Mouse (Mus musculus) common myeloid progenitor, adult 5-6 weeks (primary cell): ENCODE data around the gene Slc26a11. TPM values are rescaled to one million over a fixed set of nuclear protein-coding genes. Genes with fewer than 3 reads are reported as not detected.
"Not testable (repeated sequence)": the region's sequence is repeated elsewhere in the genome, so short reads cannot be mapped to it uniquely, and the experiment has no call there.

ENCODE experiments used
- ATAC-seq: replicated peaks from 2 replicates; pipeline ENCODE4 v1.8.0; 2016; ENCODE audit warnings: low read depth, mild to moderate bottlenecking, moderate TSS enrichment, inconsistent platforms; ENCODE audit not compliant: poor library complexity, severe bottlenecking
- total RNA-seq: library from RNA; stranded (forward); fragments of 200-1000, 187-1606 nt; gene quantifications from 2 replicates; pipeline ENCODE4 v1.2.3, GENCODE M21; 2017

Gene Slc26a11
- total RNA-seq, 1 experiment from 2014 or later, result 1.4 TPM

DNA sequence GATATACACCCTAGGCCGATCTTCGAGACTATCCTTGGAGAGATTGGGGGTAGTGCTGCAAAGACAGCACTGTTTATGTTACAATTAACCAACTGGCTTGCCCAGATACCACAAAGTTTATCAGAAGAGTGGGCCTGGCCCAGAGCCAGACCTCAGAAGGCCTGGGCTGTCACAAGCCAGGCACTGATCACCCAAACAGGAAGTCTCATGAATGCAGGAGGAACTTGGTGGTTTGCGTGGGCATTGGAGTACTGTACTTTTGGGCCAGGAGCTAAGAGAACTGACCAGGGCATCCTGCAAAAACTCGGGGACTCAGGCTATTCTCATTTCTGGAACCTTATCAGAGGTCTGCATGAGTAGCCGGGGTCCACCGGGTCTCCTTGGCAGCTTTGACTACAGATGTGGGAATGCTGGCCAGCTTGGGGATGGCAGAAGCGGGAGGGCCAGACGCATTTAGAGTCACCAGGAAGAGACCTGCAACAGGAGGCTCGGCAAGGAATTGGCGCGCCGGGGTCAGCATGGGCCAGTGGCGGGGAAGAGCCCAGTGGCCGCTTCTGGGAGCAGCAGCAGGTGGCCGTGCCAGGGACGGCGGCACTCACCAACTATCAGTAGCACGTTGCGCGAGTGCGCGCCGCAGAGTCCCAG lies 437 bp upstream of the Slc26a11 start:
- ATAC-seq, result peak; percentile 79

DNA sequence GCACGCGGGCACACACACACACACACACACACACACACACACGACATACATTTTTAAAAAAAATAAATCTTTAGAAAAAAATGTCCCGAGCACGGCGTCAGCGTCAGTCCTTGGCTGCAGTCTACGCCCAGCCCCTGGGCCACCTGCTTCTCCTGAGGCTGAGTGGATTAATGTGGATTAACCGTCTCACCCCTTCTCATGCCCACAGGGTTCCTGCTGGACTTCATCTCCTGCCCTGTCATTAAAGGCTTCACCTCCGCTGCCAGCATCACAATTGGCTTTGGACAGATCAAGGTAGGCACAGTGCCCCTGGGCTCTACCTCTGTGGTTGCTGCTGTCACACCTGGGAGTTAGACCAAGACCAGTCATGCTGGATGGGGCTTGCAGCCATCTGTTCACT lies 3.7 kb downstream of the Slc26a11 start:
- ATAC-seq, result no peak

DNA sequence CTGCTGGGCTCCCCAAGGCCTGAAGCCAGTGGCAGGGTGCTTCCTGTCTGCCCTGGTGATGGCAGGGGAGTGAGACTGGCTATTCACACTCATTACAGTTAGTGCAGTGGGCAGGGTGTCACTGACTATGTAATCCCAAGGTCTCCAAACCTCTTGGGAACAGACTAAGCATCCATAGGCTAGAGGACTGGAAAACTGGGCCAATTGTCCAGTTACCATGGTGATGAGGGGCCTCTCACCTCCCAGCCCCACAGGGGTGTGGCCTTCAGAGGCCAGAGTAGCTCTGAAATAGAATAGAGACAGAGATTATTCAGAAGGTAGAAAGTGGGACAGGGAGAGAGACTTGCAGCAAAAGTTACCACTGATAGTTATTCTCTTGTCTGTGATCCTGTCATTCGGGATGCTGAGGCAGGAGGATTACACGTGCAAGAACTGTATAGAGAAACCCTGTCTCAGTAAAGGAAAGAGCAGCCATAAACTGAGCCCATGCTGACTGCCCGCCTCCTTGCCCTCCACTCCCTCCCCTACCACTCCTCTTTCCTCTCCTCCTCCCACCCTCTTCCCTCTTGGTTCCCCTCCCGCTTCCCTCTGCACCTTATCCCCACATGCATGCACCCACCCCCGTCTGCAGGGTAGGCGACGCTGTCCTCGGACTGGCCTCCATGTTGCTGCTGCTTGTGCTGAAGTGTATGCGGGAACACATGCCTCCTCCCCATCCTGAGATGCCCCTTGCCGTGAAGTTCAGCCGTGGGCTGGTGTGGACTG lies 7.6 kb downstream of the Slc26a11 start:
- peak; percentile 31 for ATAC-seq

DNA sequence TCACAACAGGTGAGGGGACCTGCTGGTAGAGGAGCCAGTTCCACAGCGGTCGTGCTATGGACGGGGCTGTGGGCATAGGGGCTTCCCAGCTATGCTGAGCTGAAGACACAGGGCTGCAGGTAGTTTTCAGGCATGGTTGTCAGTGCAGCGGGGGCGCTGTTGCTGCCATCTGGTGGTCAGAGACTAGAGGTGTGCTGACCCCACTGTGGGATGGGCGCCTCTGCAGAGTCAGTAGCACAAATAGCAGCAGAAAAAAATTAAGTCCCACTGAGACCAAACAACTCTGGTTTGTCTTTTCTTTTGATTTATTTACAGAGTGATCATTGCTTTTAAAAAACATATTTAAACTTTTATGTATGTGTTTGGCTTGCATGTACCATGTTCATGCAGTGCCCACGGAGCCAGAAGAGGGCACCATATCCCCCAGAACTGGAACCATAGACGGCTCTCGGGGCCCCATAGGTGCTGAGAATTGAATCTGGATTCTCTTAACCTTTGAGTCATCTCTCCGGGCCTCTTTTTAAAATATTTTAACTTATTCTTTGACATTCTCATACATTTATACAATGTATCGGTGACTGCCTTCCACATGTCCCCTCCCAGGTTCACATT lies 8.3 kb downstream of the Slc26a11 start:
- ATAC-seq, result peak; percentile 97

DNA sequence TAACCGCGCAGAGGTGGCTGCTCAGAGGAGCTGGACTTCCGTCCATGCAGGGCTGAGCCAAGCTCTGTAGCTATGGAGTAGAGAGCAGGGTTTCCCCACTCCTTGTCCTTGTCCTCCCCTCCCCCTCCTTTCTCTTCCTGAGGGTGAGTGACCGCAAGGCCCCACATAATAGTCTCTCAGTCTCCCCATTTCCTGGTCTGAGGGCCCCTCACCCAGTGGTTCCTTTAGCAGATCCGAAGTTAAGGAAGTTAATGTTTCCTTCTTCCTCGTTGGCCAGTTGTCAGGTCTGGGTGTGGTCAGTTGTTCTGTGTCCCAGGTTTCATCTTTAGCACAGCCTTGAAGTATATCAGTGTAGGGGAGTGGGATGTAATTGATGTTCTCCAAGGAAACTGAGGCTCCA lies 20.1 kb downstream of the Slc26a11 start:
- ATAC-seq, result peak; percentile 51

DNA sequence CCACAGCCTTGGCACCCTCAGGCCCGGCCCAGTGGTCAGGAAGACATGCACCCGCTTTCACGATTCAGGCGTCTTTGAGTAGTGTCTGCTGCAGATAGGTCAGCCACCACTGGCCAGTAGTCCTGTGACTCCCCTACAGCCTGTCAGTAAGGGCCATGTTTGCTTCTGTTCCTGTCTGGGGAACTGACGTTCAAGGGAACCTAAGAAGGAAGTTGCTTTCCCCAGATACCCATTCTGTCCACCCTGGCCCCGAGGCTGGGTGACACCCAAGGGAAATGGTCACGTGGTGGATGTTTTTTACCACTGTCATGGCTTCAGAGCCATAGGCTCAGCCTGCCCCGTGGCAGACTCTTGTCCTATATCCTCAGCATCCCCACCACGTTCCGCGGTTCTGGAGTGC lies 22.0 kb downstream of the Slc26a11 start:
- ATAC-seq, result peak; percentile 30; the same call in 1 of the 2 replicates

DNA sequence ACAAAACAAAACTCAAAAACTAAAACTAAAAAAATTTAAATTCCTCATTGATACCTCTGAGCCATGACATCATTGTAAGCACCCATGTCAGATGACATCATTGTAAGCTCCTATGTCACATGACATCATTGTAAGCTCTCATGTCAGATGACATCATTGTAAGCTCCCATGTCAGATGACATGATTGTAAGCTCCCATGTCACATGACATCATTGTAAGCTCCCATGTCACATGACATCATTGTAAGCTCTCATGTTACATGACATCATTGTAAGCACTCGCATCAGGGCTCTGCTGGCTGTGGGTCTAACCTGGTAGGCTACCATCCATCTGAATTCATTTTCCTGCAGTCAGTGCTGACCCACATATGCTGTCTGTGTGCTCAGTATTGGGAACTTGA lies 23.2 kb downstream of the Slc26a11 start:
- no peak for ATAC-seq

DNA sequence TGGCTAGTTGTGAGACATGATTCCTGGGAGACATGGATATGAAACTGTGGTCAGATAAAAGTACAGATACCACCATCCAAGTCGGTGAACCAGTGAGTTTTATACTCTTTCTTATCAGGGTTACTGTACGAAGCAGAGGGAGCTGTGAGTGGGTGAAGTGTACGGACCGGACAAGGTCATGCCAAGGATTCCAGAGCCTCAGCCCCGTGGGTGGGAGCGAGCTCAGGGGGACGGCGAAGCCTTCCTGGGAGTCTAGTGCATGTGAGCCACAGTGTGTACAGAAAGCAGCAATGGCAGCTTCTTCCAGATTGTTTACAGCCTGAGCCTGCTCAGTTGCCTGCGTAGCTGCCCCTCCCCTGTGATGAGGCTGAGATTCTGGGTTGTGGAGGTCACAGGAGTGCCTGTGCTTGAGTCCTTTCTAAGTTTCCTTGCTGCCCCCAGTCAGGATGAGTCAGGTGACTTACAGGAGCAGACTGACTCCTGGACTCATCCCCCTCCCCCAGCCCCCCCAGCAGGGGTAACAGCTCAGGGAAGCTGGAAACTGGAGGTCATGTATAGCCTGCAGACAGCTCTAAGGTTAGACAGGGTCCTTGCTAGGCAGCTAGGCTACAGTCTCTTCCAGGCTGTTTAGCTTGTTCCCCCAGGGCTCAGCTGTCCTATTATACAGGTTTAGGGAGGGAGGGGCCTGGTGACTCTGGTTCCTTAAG lies 26.4 kb downstream of the Slc26a11 start:
- ATAC-seq, result no peak

DNA sequence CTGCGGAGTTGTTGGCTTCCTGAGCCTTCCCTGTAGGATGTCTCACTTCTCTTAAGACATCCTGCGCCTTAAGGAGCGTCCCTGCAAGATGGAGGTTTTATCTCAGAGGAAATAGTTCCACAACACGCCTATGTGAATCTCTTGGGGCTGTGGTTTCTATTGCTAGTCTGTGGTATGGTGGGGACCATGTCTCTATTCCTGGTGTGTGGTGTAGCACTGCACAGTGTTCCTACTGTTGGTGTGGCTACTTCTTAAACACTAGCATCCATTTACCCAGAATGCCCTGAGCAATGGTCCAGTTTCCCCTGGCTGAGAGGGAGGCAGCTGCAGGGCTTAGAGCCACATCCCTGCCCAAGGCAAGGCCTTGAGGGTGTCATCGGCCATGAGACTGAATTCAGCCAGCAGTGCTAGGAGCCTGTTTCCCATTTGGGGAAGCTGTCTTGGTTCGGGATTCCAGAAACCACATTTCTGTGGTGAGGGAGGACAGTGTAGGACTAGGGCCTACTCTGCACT lies 27.0 kb downstream of the Slc26a11 start:
- ATAC-seq, result peak; percentile 57

DNA sequence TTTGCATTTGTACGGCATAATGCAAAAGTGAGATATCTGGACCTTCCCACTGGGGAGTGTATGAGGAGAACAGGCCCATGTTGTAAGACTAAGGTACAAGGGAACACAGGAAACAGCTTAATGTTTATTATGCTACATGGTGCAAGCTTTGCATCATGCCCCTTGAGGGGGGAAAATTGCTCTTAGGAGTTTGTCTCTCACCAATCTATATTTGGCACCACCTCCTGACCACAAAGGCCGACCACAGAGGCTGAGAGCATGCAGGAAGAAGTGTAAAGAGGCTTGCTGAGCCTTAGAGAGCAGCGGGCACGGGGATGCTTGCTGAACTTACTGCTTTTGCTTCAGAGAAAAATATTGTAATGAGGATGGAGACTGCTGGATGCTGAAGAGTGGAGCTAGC lies 29.5 kb downstream of the Slc26a11 start:
- peak; percentile 75 for ATAC-seq

DNA sequence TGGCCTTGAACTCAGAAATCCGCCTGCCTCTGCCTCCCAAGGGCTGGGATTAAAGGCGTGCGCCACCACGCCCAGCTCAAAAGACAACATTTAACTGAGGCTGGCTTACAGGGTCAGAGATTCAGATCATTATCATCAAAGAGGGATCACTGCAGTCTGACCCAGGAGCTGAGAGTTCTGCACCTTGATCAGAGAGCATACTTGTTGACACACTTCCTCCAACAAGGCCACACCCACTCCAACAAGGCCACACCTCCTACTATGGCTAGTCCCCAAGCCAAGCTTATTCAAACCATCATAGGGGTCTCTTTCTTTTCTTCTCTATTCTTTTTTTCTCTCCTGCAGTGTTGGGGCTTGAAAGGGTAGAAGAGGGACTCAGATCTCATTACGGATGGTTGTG lies 30.9 kb downstream of the Slc26a11 start:
- ATAC-seq, result no peak

DNA sequence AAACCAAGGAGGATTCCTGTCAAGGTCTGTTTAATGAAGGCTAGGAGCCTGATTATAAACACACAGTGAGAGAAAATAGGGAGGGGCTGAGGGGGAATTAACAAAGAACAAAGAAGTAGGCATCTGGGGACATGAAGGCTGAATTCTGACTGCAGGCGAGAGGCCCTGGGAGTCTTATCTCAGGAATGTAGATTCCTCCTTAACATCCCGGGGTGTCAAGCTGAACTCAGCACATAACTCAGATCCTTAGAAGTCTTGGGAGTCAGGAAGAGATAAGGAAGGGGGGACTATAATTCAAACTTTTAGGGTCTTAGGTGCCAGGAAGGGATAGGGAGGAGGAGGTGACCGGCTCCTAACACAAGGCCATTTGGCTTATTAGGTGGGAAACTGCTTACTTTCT lies 31.9 kb downstream of the Slc26a11 start:
- not testable (repeated sequence) for ATAC-seq

DNA sequence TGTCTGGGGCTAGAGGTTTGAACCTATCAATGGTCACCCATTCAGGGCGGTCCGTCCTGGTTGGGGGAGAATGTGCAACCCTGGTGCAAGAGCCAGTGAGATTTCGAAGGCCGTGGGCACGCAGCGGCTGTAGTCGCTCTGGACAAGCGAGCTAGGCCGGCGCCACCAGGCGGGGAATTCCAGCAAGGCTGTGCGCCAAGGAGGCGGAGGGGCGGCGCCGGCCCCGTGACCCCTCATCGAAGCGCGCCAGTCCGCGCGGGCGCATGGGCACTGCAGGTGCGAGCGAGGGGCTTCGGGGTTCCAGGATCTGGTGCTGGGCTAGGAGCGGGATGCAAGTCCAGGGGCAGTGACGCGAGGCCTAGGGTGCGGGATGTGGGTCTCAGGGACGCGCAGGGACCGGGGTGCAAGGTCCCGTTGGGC lies 34.5 kb downstream of the Slc26a11 start:
- 0 out of 2 replicates have a peak, but pooled peaks have one; percentile 1 for ATAC-seq

DNA sequence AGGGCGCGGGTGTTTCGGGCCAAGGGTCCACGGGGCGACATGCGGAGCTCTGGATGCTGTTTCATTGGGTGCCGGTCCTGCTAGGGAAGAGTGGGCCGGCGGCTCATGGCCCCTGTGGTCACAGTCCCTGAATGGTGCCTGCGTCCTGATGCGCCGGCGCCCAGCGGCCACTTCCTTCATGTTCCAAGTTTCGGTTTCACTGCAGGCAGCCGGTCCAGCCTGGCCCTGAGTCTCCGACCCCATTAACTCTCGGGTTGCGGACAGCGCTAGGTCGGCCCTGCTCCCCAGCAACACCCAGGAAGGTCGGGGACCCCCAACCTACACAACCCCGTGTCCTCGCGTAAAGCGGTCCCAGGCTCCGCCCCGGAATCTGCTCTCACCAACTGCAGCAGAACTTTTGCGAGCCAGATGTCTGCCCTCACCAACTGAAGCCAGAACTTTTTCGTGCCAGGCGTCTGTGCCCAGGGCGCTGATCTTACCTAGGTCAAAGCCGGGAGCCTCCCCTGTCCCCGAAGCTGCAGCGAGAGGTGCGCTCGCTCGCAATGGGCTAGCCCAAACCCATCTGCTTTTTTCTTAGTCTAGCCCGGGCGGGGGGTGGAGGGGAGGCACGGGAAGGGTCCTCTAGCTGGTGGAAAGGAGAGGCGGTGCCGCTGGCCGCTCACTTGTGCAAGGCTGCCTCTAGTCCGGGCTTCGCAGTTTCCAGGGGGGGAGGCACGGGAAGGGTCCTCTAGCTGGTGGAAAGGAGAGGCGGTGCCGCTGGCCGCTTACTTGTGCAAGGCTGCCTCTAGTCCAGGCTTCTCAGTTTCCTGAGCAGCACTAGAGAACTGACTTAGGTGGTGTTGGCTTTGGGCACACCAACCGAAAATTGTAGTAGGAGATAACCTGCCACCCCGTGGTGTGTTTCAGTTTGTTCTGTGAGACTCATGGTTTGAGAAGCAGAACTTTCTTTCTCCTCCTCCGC lies 35.2 kb downstream of the Slc26a11 start:
- peak; percentile 28 for ATAC-seq

DNA sequence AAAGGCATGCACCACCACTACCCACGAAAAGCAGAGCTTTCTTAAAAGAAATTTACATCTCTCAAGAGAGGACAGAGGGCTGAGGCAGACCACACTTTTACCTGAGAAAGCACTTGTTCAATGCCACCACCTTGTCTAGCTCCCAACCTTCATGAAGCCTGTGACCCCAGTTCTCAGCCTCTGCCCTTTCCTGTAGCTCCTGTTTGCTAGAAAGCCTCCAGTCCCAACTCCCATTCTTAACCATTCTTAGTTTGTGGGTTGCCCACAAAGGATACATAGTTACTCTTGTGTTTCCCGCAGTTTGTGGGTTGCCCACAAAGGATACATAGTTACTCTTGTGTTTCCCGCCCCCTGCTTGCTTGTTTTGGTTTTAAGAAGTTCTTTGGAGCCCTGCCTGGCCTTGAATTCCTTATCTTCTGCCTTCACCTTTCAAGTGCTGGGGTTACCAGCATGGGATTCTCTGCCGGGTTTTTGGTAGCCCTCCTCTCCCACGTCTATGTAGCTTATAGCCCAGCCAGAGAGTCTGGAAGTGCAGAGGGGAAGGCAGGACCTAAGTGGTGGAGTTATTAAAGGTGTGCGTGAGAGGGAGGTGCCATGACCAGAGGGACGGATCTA lies 36.1 kb downstream of the Slc26a11 start:
- peak; percentile 22 for ATAC-seq

DNA sequence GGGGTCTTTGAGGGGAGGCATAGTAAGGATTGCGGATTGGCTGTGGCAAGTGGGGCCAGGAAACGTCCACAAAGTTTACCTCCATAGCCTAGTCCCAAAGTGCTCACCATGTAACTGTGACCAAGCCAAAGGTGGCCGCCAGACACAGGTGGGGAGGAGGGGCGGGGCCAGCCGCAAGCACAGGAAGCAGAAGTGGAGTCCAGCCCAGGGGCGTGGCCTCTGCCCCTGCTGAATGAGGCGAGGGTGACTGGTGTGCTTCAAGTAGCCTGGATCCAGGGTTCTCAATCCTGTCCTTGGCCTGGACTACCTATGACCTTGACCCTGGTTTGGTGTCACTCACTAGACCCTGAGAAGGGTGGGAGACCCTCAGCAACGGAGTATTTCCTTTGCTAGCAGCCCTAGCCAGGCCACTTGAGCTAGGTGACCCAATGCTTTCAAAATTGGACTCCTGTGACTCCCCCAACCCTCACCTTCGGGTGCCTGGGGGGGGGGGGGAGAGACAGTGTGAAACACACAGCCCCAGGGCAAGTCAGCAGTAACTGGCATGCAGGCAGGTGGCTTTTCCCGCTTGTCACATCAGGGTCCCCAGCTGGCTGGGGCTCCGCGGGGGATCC lies 36.8 kb downstream of the Slc26a11 start:
- peak; percentile 43 for ATAC-seq

DNA sequence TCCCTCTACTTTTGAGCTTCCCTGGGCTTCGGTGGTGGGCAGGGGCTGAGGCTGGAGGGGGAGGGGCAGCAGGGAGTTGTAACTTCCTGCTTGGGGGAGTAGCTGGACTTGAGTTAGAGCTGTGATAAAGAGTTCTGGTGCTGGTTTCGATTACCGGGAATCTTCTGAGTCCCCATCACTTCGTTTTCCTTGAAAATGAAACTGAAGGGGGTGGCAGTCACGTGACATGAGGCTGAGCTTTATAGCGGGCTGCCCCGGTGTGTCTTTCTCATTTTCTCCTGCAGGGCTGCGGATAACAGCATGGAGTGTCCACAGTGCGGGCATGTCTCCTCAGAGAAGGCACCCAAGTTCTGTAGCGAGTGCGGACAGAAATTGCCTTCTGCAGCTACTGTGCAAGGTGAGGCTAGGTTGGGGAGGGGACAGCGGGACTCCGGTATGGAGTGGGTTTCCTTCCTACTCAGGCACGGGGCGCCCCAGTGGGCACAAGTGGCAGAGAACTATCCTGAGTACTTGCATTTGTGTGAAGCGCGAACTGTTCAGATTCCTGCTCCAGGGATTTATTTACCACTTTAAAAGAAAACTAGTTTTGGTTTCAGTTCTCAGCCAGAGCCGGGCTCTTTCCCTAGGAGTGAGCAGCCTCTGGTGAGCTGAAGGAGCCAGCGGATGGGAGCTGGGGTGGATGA lies 37.6 kb downstream of the Slc26a11 start, which contains the start of gene Rnf213:
Gene Rnf213, plus strand, starts transcription at position 301 of the 683 bp plus-strand sequence.
- ATAC-seq, result peak; percentile 41

DNA sequence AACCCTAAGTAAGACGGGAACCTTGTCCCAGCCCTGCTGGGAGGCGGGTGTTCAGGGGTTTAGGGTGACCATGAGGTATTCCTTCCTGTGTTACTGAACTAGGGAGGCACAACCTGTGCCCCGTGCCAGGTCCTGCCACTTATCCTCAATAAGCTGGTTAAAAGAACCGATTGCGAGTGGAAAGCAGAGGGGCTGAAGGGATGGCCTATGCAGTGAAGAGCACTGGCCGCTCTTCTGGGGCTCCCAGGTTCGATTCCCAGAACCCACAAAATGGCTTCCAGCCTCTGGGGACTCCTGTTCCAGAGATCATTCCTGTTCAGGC lies 38.1 kb downstream of the Slc26a11 start:
- ATAC-seq, result no peak
